Mouse (Mus musculus) hindbrain, embryonic 12.5 days (tissue): ENCODE data around the gene Otud7a. TPM values are rescaled to one million over a fixed set of nuclear protein-coding genes. Genes with fewer than 3 reads are reported as not detected.

Experiments
- ATAC-seq: fragments of 200-750 bp; cut with Nextera tagmentation; 2 replicates; pipeline ENCODE4 v1.8.0; 2017; ENCODE audit warnings: moderate TSS enrichment; ENCODE audit not compliant: low FRiP score
- H3K27ac ChIP-seq: fragments of 300-500 bp; sonication (generic); 2 replicates; pipeline ENCODE4 v1.5.1; 2016; ENCODE audit warnings: mild to moderate bottlenecking
- H3K27me3 ChIP-seq: fragments of 300-500 bp; sonication (generic); 2 replicates; pipeline ENCODE4 v1.6.1; 2016; ENCODE audit warnings: mild to moderate bottlenecking
- H3K36me3 ChIP-seq: fragments of 300-500 bp; sonication (generic); 2 replicates; pipeline ENCODE4 v1.6.1; 2016; ENCODE audit warnings: mild to moderate bottlenecking
- H3K4me1 ChIP-seq: fragments of 300-500 bp; sonication (generic); 2 replicates; pipeline ENCODE4 v1.6.1; 2016
- H3K4me2 ChIP-seq: fragments of 300-500 bp; sonication (generic); replicated peaks from 2 replicates; pipeline ENCODE4 v1.6.1; 2016; ENCODE audit warnings: mild to moderate bottlenecking
- H3K4me3 ChIP-seq: fragments of 300-500 bp; sonication (generic); 2 replicates; pipeline ENCODE4 v1.5.1; 2016; ENCODE audit warnings: mild to moderate bottlenecking
- H3K9ac ChIP-seq: fragments of 300-500 bp; sonication (generic); 2 replicates; pipeline ENCODE4 v1.6.1; 2016; ENCODE audit warnings: mild to moderate bottlenecking, moderate library complexity
- H3K9me3 ChIP-seq: fragments of 300-500 bp; sonication (generic); replicated peaks from 2 replicates; pipeline ENCODE4 v1.6.1; 2016; ENCODE audit warnings: mild to moderate bottlenecking
- WGBS: fragments of 180-500 bp; shearing (Covaris S2); methylation state at CpG from one replicate; pipeline ENCODE4 v1.1.7; 2016; 5-methylcytosine and 5-hydroxymethylcytosine counted together
- polyA plus RNA-seq: library from polyadenylated mRNA; unstranded; fragments of >200 nt; fragmentation: Nextera tagmentation; extraction: Ambion mirVana; gene quantifications from 2 replicates; pipeline ENCODE4 v1.2.1, GENCODE M21; 2016

Otud7a gene
- polyA plus RNA-seq, 1 experiment from 2014 or later, result 2.5 TPM

GRCm38 (mm10) chr7:63759606-63760005, 315.1 kb downstream of the Otud7a start:
- Histone ChIP-seq H3K4me3 (no peak overlapping the region), H3K9me3 (no peaks in the 10 kb centered on the region), H3K9ac (no peak overlapping the region), H3K27ac (no peak overlapping the region), H3K4me2 (no peak overlapping the region), H3K4me1 (peaks cover 25% of the 10 kb centered on the region), H3K27me3 (peaks cover 75% of the 10 kb centered on the region), H3K36me3 (no peaks in the 10 kb centered on the region)
- ATAC-seq, result no peak
- 34% methylated on average over 5 of the region's 5 CpGs for WGBS

GRCm38 (mm10) chr7:63762529-63762928, 318.0 kb downstream of the Otud7a start:
- H3K36me3 ChIP-seq, result no peaks in the 10 kb centered on the region

GRCm38 (mm10) chr7:63768398-63769029, 324.0 kb downstream of the Otud7a start:
- Histone ChIP-seq H3K9ac (no peak overlapping the region), H3K4me1 (peaks cover 7% of the 10 kb centered on the region; the same call in 1 of the 2 replicates), H3K9me3 (no peaks in the 10 kb centered on the region), H3K27me3 (no peaks in the 10 kb centered on the region), H3K27ac (no peak overlapping the region), H3K4me3 (no peak overlapping the region), H3K4me2 (no peak overlapping the region), H3K36me3 (no peaks in the 10 kb centered on the region)
- peak; percentile 84 for ATAC-seq
- 40% methylated on average over 5 of the region's 5 CpGs for WGBS

More at GRCm38 (mm10) chr7:63762529-63762928, 318.0 kb downstream of the Otud7a start:
- ATAC-seq, result no peak
- Histone ChIP-seq H3K4me1 (peaks cover 15% of the 10 kb centered on the region), H3K4me2 (no peak overlapping the region), H3K4me3 (no peak overlapping the region), H3K27me3 (peaks cover 47% of the 10 kb centered on the region), H3K27ac (no peak overlapping the region), H3K9ac (no peak overlapping the region), H3K9me3 (no peaks in the 10 kb centered on the region)
- 79% methylated on average over 3 of the region's 3 CpGs for WGBS

GRCm38 (mm10) chr7:63773268-63773667, 328.7 kb downstream of the Otud7a start:
- Histone ChIP-seq H3K36me3 (no peaks in the 10 kb centered on the region), H3K9me3 (no peaks in the 10 kb centered on the region), H3K4me2 (no peak overlapping the region), H3K4me3 (no peak overlapping the region), H3K27ac (no peak overlapping the region), H3K4me1 (peaks cover 5% of the 10 kb centered on the region; the same call in 1 of the 2 replicates), H3K27me3 (no peaks in the 10 kb centered on the region), H3K9ac (no peak overlapping the region)
- ATAC-seq, result no peak
- 100% methylated on average over 1 of the region's 1 CpGs for WGBS

- H3K36me3 ChIP-seq, result no peaks in the 10 kb centered on the region
- no peak overlapping the region for H3K27ac ChIP-seq
- H3K9me3 ChIP-seq, result no peaks in the 10 kb centered on the region
- no peak overlapping the region for H3K4me3 ChIP-seq
- no peak overlapping the region for H3K9ac ChIP-seq
- H3K4me1 ChIP-seq, result no peaks in the 10 kb centered on the region
- 68% methylated on average over 1 of the region's 1 CpGs for WGBS
- no peak for ATAC-seq
- H3K27me3 ChIP-seq, result no peaks in the 10 kb centered on the region
- H3K4me2 ChIP-seq, result no peak overlapping the region
Measured at GRCm38 (mm10) chr7:63774291-63774690, 329.7 kb downstream of the Otud7a start.

- WGBS, result 90% methylated on average over 4 of the region's 4 CpGs
- ATAC-seq, result no peak
- Histone ChIP-seq H3K36me3 (no peaks in the 10 kb centered on the region), H3K4me2 (no peak overlapping the region), H3K27me3 (no peaks in the 10 kb centered on the region), H3K27ac (no peak overlapping the region), H3K9ac (no peak overlapping the region), H3K9me3 (no peaks in the 10 kb centered on the region), H3K4me3 (no peak overlapping the region), H3K4me1 (no peaks in the 10 kb centered on the region)
Measured at GRCm38 (mm10) chr7:63777328-63777727, 332.8 kb downstream of the Otud7a start.

GRCm38 (mm10) chr7:63780821-63781220, 336.3 kb downstream of the Otud7a start:
- H3K4me2 ChIP-seq, result no peak overlapping the region
- no peak overlapping the region for H3K27ac ChIP-seq
- H3K9me3 ChIP-seq, result no peaks in the 10 kb centered on the region
- ATAC-seq, result no peak
- H3K9ac ChIP-seq, result no peak overlapping the region
- 96% methylated on average over 3 of the region's 3 CpGs for WGBS
- H3K4me1 ChIP-seq, result no peaks in the 10 kb centered on the region
- H3K36me3 ChIP-seq, result no peaks in the 10 kb centered on the region
- H3K27me3 ChIP-seq, result no peaks in the 10 kb centered on the region
- H3K4me3 ChIP-seq, result no peak overlapping the region

- Histone ChIP-seq H3K4me3 (no peak overlapping the region), H3K4me1 (peaks cover 3% of the 10 kb centered on the region; the same call in 1 of the 2 replicates), H3K4me2 (no peak overlapping the region), H3K9me3 (no peaks in the 10 kb centered on the region), H3K9ac (no peak overlapping the region), H3K27ac (no peak overlapping the region), H3K36me3 (no peaks in the 10 kb centered on the region), H3K27me3 (no peaks in the 10 kb centered on the region)
- no peak; the same call in 1 of the 2 replicates for ATAC-seq
- WGBS, result 41% methylated on average over 5 of the region's 5 CpGs
Measured at GRCm38 (mm10) chr7:63789743-63790142, 345.2 kb downstream of the Otud7a start.

- Histone ChIP-seq H3K4me1 (peaks cover 4% of the 10 kb centered on the region), H3K9me3 (no peaks in the 10 kb centered on the region), H3K9ac (no peak overlapping the region), H3K36me3 (no peaks in the 10 kb centered on the region), H3K4me3 (no peak overlapping the region), H3K4me2 (no peak overlapping the region), H3K27ac (no peak overlapping the region), H3K27me3 (no peaks in the 10 kb centered on the region)
- ATAC-seq, result no peak
- WGBS, result 11% methylated on average over 8 of the region's 8 CpGs
Measured at GRCm38 (mm10) chr7:63796001-63796632, 351.6 kb downstream of the Otud7a start.

GRCm38 (mm10) chr7:63798446-63798845, 353.9 kb downstream of the Otud7a start:
- H3K4me3 ChIP-seq, result no peak overlapping the region
- no peak overlapping the region for H3K4me2 ChIP-seq
- no peak overlapping the region for H3K9ac ChIP-seq
- peaks cover 4% of the 10 kb centered on the region for H3K4me1 ChIP-seq
- no peaks in the 10 kb centered on the region for H3K9me3 ChIP-seq
- ATAC-seq, result no peak
- H3K27me3 ChIP-seq, result no peaks in the 10 kb centered on the region
- no peaks in the 10 kb centered on the region for H3K36me3 ChIP-seq
- H3K27ac ChIP-seq, result no peak overlapping the region
- 72% methylated on average over 3 of the region's 3 CpGs for WGBS

GRCm38 (mm10) chr7:63799304-63799703, 354.8 kb downstream of the Otud7a start:
- 90% methylated on average over 7 of the region's 7 CpGs for WGBS
- no peak overlapping the region for H3K4me2 ChIP-seq
- H3K9ac ChIP-seq, result no peak overlapping the region
- no peak overlapping the region for H3K4me3 ChIP-seq
- peaks cover 4% of the 10 kb centered on the region for H3K4me1 ChIP-seq
- H3K27me3 ChIP-seq, result no peaks in the 10 kb centered on the region
- no peaks in the 10 kb centered on the region for H3K9me3 ChIP-seq
- no peak for ATAC-seq
- H3K27ac ChIP-seq, result no peak overlapping the region
- H3K36me3 ChIP-seq, result no peaks in the 10 kb centered on the region

- H3K27ac ChIP-seq, result no peak overlapping the region
- ATAC-seq, result no peak
- no peak overlapping the region for H3K4me3 ChIP-seq
- H3K27me3 ChIP-seq, result no peaks in the 10 kb centered on the region
- H3K36me3 ChIP-seq, result no peaks in the 10 kb centered on the region
- no peaks in the 10 kb centered on the region for H3K4me1 ChIP-seq
- no peaks in the 10 kb centered on the region for H3K9me3 ChIP-seq
- no peak overlapping the region for H3K9ac ChIP-seq
- H3K4me2 ChIP-seq, result no peak overlapping the region
- WGBS, result 87% methylated on average over 21 of the region's 21 CpGs
Measured at GRCm38 (mm10) chr7:63802751-63803150, 358.2 kb downstream of the Otud7a start.
